Mouse (Mus musculus) C2C12 (cell line): ENCODE results near the gene Dhx29. TPM values are rescaled to one million over a fixed set of nuclear protein-coding genes. Genes with fewer than 3 reads are reported as not detected.

Experiments
- H3K27me3 ChIP-seq: one replicate; pipeline ENCODE4 v1.6.1; 2011; ENCODE audit not compliant: control insufficient read depth, insufficient read depth, insufficient read length
- H3K36me3 ChIP-seq: one replicate; pipeline ENCODE4 v1.6.1; 2011; ENCODE audit not compliant: control insufficient read depth, insufficient read depth
- H3K4me3 ChIP-seq: one replicate; pipeline ENCODE4 v1.5.1; 2011; ENCODE audit warnings: mild to moderate bottlenecking, control low read depth; ENCODE audit not compliant: poor library complexity, insufficient read depth, severe bottlenecking
- H3K79me2 ChIP-seq: one replicate; pipeline ENCODE4 v1.6.1; 2011; ENCODE audit not compliant: control insufficient read depth, insufficient read depth
- H3K79me3 ChIP-seq: one replicate; pipeline ENCODE4 v1.6.1; 2011; ENCODE audit warnings: low read depth, control low read depth
- H3ac ChIP-seq: one replicate; pipeline ENCODE3; 2011; ENCODE audit warnings: low read depth; ENCODE audit not compliant: control insufficient read depth, insufficient read length
- CEBPB ChIP-seq: IDR thresholded peaks from one replicate; pipeline ENCODE4 v1.6.1; 2011; ENCODE audit warnings: low read depth, mild to moderate bottlenecking, control low read depth, moderate library complexity
- CTCF ChIP-seq: IDR thresholded peaks from one replicate; pipeline ENCODE4 v1.5.1; 2011; ENCODE audit not compliant: control insufficient read depth, insufficient read depth, insufficient read length
- FOSL1 ChIP-seq: IDR thresholded peaks from one replicate; pipeline ENCODE4 v1.8.0; 2011; ENCODE audit warnings: mild to moderate bottlenecking, low read length; ENCODE audit not compliant: poor library complexity, insufficient read depth, severe bottlenecking
- MAX ChIP-seq: IDR thresholded peaks from one replicate; pipeline ENCODE4 v1.6.1; 2011; ENCODE audit warnings: mild to moderate bottlenecking, control low read depth
- MYOD1 ChIP-seq: IDR thresholded peaks from one replicate; pipeline ENCODE4 v1.6.1; 2011; ENCODE audit warnings: low read depth; ENCODE audit not compliant: control insufficient read depth, insufficient read length
- MYOG ChIP-seq: IDR thresholded peaks from one replicate; pipeline ENCODE4 v1.6.1; 2011; ENCODE audit not compliant: control insufficient read depth, insufficient read length; ENCODE audit errors: extremely low read depth
- USF1 ChIP-seq: IDR thresholded peaks from one replicate; pipeline ENCODE4 v1.6.1; 2011; ENCODE audit warnings: low read depth, mild to moderate bottlenecking, control low read depth, moderate library complexity
- polyA plus RNA-seq: library from polyadenylated mRNA; unstranded; fragments of >200 nt; fragmentation: generic; extraction: Trizol; gene quantifications from one replicate; pipeline ENCODE4 v1.2.1, GENCODE M21; 2012; ENCODE audit warnings: missing spikeins

The Dhx29 gene
- polyA plus RNA-seq, 1 experiment, result 12.5 TPM

DNA sequence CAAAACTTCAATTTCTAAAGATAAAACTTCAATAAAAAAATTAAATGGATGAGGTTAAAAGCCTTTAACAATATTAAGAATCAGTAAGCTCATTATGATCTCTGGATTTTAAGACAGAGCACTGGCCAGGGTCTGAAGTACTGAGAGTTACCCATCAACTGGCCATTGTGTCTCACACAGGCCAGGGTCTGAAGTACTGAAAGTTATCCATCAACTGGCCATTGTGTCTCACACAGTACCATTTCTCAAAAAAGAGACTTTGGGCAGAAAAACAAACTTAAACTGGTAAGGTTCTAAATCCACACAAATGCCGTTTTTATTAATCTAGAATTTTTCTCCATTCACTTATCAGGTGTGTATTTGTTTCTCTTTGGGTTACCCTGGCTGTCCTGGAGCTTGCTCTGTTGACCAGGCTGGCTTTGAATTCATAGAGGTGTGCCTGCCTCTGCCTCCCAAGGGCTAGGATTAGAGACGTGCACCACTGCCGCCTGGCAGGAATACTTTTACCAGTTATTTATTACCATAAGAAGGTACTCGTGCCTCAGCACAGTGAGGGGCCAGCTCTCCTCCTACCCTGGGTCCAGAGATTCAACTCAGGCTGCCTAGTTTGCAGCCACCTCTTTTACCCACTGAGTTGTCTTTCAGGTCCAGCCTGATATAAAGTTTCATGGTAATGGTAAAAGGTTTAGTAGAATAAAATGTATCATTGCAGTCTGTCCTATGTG lies 8.0 kb upstream of the Dhx29 start:
- Histone ChIP-seq H3K79me3 (peaks cover 41% of the 10 kb centered on the region), H3K79me2 (peaks cover 68% of the 10 kb centered on the region), H3K36me3 (peaks cover 70% of the 10 kb centered on the region), H3K4me3 (no peak overlapping the region), H3ac (no peak overlapping the region), H3K27me3 (no peaks in the 10 kb centered on the region)
- TF ChIP-seq CEBPB (no peak), USF1 (no peak), CTCF (no peak), MYOD1 (no peak), FOSL1 (no peak), MAX (no peak), MYOG (no peak)

DNA sequence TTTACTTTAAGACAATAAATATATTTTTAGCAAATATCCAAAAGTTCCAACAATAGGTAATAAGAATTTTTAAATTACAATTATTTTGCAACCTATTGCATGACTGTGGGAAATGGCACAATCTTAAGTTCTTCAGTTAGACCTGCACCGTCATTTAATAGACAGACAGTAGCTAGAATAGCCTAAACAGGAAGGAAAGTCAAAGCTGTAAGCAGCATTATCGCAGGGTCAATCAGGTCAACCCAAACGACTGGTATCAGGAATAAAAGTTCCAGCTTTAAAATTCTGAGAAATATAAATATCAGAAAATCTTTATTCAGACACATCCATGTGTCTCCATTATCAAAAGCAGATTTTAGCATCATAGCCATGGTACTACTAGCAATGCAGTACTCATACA lies 6.3 kb upstream of the Dhx29 start:
- H3ac ChIP-seq, result no peak overlapping the region
- no peak overlapping the region for H3K4me3 ChIP-seq
- H3K79me3 ChIP-seq, result peaks cover 54% of the 10 kb centered on the region
- peaks cover 75% of the 10 kb centered on the region for H3K79me2 ChIP-seq
- TF ChIP-seq CTCF, result no peak
- TF ChIP-seq CEBPB, result no peak
- TF ChIP-seq FOSL1, result no peak
- TF ChIP-seq MYOD1, result no peak
- no peak for TF ChIP-seq MAX
- TF ChIP-seq MYOG, result no peak
- TF ChIP-seq USF1, result no peak
- H3K36me3 ChIP-seq, result peaks cover 62% of the 10 kb centered on the region
- no peaks in the 10 kb centered on the region for H3K27me3 ChIP-seq

DNA sequence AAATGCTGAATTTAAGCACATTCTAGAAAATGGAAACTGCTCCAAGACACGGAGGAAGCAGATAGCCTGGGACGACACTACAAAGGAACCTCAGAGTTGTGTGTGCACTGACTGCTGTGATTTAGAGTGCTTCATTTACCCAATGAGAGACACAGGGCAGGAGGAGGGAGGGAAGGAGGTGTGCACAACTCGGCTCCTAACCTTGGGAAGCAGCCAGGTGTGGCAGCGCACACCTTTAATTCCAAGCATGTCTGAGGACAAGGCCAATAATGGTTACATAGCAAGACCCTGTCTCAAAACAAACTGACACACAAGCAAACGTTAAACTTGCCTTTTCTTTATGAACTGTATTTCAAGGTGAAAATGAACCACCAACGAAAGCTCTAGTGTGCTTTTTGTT lies 2.0 kb upstream of the Dhx29 start:
- TF ChIP-seq USF1, result no peak
- TF ChIP-seq CTCF, result no peak
- TF ChIP-seq MAX, result no peak
- no peak for TF ChIP-seq CEBPB
- TF ChIP-seq MYOD1, result no peak
- no peak for TF ChIP-seq MYOG
- TF ChIP-seq FOSL1, result no peak
- Histone ChIP-seq H3K79me2 (peaks cover 81% of the 10 kb centered on the region), H3K4me3 (no peak overlapping the region), H3ac (no peak overlapping the region), H3K36me3 (peaks cover 19% of the 10 kb centered on the region), H3K79me3 (peaks cover 63% of the 10 kb centered on the region), H3K27me3 (no peaks in the 10 kb centered on the region)

DNA sequence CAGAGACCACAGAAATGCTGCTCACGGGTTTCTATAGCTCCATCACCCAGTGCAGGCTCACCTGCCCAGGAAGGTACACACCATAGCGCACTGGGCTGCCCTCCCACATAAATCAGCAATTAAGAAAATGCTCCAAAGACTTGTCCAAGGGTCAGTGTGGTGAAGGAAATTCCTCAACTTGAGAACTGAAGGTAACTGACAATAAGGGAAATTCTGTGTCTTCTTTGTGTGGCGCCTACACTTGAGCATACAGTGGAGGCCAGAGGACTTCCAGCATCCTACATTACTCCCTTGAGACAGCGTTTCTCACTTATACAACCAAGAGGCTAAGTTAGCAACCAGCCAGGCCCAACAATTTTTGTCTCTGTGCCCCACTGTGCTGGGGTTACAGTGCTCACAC lies 1.3 kb upstream of the Dhx29 start:
- Histone ChIP-seq H3K36me3 (peaks cover 16% of the 10 kb centered on the region), H3K27me3 (no peaks in the 10 kb centered on the region), H3K79me2 (peaks cover 75% of the 10 kb centered on the region), H3ac (peak overlapping the region; percentile 57), H3K79me3 (peaks cover 61% of the 10 kb centered on the region), H3K4me3 (peak overlapping the region; percentile 88)
- no peak for TF ChIP-seq FOSL1

DNA sequence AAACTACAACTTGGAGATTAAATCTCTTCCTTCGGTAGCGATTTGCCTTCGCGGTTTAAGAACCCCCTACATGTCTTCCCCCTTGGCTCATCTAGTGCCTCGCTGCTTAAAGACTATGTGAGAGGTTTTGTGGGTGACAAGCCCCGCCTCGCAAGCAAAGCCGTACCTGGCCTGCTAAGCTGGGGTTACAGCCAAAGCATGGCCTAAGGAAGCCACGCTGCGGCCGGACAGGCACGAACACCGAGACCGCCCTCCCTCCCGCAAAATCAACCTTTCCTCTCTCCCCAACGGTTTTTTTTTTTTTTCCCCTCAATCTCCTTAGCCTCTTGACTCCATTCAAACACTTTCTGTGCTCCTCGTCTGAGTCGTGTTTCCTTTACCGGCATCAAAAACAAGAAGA lies 458 bp upstream of the Dhx29 start:
- H3ac ChIP-seq, result peak overlapping the region; percentile 80
- H3K27me3 ChIP-seq, result no peaks in the 10 kb centered on the region
- peaks cover 70% of the 10 kb centered on the region for H3K79me2 ChIP-seq
- peaks cover 58% of the 10 kb centered on the region for H3K79me3 ChIP-seq
- H3K36me3 ChIP-seq, result peaks cover 16% of the 10 kb centered on the region
- TF ChIP-seq FOSL1 (no peak), CTCF (no peak), CEBPB (no peak), MYOD1 (no peak), MAX (no peak), USF1 (no peak), MYOG (no peak)
- H3K4me3 ChIP-seq, result peak overlapping the region; percentile 88

DNA sequence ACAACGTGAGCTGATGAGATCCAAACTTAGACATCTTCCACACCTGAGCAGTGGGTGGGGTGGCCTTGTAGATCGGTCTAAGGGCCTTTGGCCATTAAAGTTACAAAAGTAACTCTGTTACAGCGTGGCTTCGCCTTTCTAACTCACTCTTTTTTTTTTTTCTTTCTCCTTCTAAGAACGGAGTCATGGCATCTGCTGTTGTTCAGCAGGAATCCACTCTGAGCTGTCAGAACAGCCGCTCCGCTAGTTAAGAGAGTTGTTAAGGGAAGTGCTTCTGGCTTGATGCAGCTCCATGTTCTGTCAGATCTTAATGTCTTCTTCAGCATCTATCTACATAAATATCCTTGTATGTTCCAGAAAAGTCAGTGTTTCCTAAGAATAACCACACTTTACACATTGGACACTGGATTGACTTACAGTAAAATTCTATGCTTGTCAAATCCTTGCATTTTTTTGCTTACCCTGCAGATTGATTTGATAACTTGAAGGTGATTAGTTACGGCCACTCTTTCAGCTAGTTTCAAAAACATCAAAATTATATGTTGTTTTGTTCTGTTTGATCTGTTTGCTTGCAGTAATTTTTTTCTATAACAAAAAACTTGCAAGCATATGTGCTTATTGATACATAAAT lies 899 bp downstream of the Dhx29 start:
- peaks cover 46% of the 10 kb centered on the region for H3K79me3 ChIP-seq
- H3K36me3 ChIP-seq, result peaks cover 25% of the 10 kb centered on the region
- peak overlapping the region; percentile 89 for H3K4me3 ChIP-seq
- H3K27me3 ChIP-seq, result no peaks in the 10 kb centered on the region
- TF ChIP-seq FOSL1 (no peak), MYOD1 (no peak)
- peak overlapping the region; percentile 88 for H3ac ChIP-seq
- peaks cover 56% of the 10 kb centered on the region for H3K79me2 ChIP-seq
